Mouse (Mus musculus) cerebellum, postnatal 10 days (tissue): ENCODE measurements around the gene Isx.

ENCODE experiments used
- DNase-seq, 2 experiments: peaks; one replicate each; pipeline ENCODE4 v3.0.0; 2021; ENCODE audit warnings: mixed read lengths in 2 of 2

Gene Isx

DNA sequence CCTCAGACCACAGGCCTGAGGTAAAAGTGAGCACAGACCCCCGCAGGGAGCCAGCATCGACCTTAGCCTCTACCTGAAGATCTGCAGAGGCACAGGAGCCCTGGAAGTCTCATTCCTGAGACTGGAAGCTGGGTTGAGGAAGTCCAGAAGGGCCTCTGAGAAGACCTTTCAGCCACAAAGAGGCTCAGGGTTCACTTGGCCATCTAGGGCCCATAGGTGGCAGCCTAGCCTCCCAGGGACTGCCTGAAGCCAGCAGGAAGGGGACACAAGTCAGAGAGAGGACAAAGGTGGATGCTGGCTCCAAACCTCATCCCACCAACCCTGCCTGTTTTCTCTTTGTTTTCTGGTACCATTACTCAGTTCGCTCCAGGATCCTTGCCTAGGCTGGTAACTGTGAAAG, at the start of gene Isx:
TSS of gene Isx (plus strand) at position 234 of the 400 bp plus-strand sequence.
- no peak for DNase-seq

- no peak for DNase-seq
These were observed 45.3 kb upstream of the Isx start for GRCm38 (mm10) chr8:74827689-74828088.

- DNase-seq, result no peak
These were observed 41.7 kb upstream of the Isx start for GRCm38 (mm10) chr8:74831322-74831721.

- DNase-seq, result no peak
These were observed 38.7 kb upstream of the Isx start for GRCm38 (mm10) chr8:74834246-74834645.

DNA sequence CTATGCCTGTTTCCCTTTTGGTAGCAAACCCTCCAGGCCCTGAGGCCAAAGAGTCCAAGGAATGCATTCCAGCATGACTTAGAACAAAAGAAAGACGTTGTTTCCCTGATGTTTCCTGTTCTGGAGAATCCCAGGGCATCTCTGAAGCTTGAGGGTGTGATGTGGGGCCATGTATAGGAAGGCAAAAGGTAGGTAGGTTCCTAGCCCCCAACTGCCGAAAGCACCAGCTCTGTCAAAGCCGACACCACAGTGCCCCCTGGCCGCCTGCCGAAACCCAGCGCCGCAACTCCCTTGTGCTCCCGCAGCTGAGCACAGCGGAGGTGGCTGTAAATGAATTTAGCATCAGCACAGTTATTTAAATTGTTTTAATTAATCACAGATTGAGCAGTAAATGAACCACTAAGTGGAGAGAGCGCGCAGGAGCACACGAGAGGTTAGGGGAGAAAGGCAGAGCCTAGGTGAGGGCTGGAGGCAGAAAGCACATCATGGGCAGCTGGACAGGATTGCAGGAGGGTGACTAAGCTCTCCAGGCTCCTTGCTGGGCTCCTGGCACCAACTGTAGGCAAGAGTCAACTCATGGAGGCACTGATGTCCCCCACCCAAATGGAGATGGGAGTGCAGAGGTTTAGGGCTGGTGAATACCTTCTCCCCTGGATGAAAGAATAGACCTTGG, 25.5 kb upstream of the Isx start:
- DNase-seq, result peak; percentile 49 to 56

- DNase-seq, result no peak
These were observed 24.3 kb upstream of the Isx start for GRCm38 (mm10) chr8:74848707-74849106.

DNA sequence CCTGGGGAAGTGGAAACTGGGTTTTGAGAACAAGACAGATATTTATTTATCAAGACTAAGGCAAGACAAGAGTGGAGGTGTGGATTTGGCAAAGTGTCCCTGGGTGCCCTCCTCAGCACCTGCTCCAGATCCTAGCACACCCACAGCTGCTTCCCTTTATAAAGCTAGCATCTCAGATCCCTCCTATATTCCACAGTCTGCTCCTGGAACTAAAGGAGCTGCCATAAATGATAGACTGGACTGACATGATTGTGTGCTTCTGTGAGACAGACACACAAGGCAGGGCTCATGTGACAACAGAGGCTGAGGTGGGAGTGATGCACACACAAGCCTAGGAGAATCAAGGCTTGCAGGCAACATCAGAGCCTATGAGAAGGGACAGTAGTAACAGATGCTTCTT, 22.0 kb upstream of the Isx start:
- DNase-seq, result no peak

GRCm38 (mm10) chr8:74851837-74852236, 21.1 kb upstream of the Isx start:
- no peak for DNase-seq

DNA sequence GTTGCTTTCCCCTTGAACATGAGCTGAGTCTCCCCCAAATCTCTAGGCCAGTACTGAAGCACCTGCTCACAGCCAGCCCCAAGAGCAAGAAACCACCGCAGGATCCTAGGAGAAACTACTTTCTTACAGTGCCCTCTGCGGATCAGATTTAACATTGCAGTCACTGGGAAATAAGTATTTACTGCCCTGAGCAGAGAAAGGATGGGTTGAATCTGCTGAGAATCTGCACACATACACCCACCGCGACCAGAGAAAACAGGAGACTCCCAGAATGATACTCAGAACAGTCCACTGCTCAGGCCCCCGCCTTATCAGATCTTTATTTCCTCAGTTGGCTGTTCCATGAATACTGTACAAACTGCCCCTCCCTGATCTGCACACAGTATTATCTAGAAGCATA, 19.5 kb upstream of the Isx start:
- DNase-seq, result peak; percentile 79 to 83

DNA sequence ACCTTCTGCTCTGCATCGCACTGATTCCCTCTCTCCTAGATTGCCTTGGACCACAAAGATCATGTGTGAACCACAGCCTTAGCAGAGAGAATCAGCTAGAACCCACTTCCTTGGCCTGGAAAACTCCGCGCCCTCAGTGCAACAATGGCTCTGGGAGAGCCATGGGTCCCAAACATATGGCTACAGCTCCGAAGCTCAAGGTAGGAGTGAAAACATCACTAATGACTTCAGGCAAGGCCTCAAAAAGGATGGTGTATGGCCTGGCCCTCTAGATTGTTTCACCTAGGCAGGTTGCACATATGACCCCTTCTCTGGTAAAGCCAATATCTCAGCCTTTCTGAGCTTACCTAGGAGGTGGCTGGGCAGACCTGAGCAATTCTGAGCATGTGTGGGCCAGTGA, 18.2 kb upstream of the Isx start:
- no peak for DNase-seq

DNA sequence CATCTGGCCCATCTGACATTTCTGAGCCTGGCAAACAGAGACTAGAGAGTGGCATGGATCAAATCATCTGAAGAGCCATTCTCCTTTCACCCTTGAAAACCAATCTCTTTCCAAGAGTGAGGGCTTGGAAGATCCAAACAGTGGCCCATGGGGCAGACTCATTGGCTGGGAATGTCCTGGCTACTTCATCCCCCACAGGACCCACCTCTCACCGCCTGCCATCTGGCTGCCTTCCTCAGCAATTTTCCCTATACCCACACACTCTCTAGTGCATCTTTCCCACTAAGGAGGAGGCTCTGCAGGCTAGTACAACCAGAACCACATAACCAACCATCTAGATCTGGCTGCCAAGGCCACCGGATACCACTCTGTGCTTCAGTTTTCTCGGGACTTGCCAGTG, 17.6 kb upstream of the Isx start:
- peak; percentile 22 to 63 for DNase-seq

GRCm38 (mm10) chr8:74859241-74859640, 13.7 kb upstream of the Isx start:
- DNase-seq, result no peak

GRCm38 (mm10) chr8:74860449-74860848, 12.5 kb upstream of the Isx start:
- no peak for DNase-seq

- DNase-seq, result no peak
These were observed 10.4 kb upstream of the Isx start for GRCm38 (mm10) chr8:74862598-74862997.

DNA sequence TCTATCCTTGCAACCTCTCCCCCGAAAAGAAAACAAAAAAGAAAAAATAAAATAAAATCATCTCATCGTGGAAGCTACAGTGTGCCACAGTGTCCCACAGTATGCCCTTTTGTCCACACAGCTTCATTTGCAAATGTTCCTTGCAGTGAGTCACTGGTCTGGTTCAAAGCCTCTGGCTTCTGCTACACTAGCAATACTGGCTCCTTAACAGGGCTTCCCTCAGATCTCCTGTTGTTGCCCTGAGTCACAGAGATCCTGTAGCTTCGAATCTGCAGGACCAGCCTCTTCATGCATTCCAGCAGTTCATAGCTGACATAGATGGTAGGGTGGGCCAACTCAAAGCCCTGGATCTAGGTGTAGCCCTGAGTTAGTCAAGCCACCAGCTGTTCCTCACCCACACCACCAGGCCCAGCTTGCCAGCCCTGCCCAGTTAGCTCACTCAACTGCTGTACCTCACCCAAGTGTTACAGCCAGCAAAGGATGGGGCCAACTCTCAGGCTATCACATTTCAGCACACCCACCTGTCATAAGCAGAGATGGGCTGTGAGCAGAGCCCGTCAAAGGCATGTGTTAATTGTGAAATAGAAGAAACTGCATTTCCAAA, 2.5 kb upstream of the Isx start:
- DNase-seq, result no peak

DNA sequence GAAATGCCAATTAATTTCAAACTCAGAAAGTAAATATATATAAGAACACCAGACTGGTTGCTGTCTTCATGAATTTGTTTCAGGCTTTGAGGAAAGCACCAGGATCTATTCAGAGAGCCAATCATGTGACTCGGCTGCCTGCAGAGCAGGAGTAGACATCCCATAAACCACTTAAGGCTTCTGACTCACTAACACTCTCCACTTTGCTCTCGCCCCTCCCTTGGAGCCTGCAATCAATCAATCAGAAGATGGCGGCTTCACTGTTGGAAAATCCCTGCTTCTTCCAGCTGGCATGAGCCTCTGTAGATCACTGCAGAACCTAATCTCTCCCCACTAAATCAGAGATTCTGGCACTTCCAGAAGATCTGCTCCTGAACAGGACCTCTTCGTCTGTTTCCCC, 1.3 kb upstream of the Isx start:
- DNase-seq, result no peak

- DNase-seq, result no peak
These were observed 686 bp upstream of the Isx start for GRCm38 (mm10) chr8:74872151-74872823.

GRCm38 (mm10) chr8:74874565-74874964, 1.6 kb downstream of the Isx start:
- DNase-seq, result no peak

DNA sequence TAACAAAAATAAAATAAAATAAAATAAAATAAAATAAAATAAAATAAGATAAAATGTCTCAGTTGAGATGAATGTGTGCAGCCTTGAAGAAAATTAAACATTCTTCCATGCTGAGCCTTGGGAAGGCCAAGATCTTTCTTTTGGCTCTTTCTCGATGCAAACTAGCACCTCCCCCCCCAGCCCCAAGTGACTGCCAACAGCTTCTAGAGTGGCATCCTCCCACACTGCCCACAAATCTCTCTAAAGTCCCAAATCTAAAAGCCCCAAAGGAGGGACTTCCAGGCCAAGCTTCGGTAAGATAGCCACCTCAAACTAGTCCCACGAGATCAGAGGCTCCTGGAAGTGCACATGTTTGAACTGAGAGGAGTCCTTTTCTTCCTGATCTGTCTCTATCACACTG, 5.7 kb downstream of the Isx start:
- DNase-seq, result no peak

GRCm38 (mm10) chr8:74888763-74889162, 15.8 kb downstream of the Isx start:
- DNase-seq, result peak; percentile 43 to 48

- peak; percentile 65 to 74 for DNase-seq
These were observed 18.1 kb downstream of the Isx start for GRCm38 (mm10) chr8:74891030-74891429.

DNA sequence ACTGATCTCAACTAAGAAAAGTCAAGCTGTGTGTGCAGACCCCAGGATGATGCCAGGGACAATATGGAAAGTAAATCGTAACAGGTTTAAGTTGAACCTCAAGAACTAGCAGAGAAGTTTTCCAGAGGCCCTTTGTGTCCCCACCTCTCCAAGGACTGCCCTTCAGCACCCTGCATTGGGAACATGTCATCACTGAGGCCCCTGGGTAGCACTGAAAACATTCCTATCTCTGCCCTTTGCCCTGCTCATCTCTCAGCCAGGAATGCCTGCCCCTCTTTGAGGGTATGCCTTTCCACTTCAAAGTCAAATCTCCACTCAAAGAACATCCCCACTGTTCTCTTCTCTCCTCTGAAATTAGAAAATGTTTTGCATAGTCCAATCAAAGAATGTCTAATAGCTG, 23.3 kb downstream of the Isx start:
- no peak for DNase-seq

DNA sequence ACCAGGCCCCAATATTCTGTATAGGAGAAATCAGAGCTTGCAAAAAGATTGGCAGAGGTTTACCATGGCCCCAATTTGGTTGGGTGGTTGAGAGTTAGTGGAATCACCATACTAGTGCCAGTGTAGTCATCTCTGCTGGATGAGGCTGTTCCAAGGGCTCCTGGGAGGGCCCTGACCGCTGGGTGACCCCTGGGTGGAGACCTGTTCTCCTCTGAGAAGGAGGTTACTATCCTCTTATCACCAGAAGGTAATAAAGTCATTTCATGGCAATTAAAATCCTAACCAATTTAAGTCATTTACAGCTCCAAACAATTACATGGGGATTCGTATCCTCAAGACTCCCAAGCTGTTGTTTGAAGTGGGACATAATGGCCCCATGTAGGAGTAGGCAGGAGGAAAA, 24.3 kb downstream of the Isx start:
- no peak for DNase-seq

GRCm38 (mm10) chr8:74899796-74900195, 26.8 kb downstream of the Isx start:
- DNase-seq, result no peak
